Mouse (Mus musculus): Measurements from ENCODE around the gene Ak9.

The Ak9 gene

GRCm38 (mm10) chr10:41303639-41304444 is at the start of gene Ak9:
TSS of gene Ak9 (plus strand) at chr10:41303980.
- DNase-seq (ENCODE audit: extremely low spot score), result peak; percentile 84

GRCm38 (mm10) chr10:41260243-41261006 is 43.4 kb upstream of the Ak9 start:
- DNase-seq (ENCODE audit: extremely low spot score), result no peak

- DNase-seq (ENCODE audit: extremely low spot score), result no peak
Measured at GRCm38 (mm10) chr10:41261218-41261617, 42.6 kb upstream of the Ak9 start.

- DNase-seq (ENCODE audit: extremely low spot score), result no peak
Measured at GRCm38 (mm10) chr10:41261889-41262288, 41.9 kb upstream of the Ak9 start.

GRCm38 (mm10) chr10:41271860-41272259 is 31.9 kb upstream of the Ak9 start:
- DNase-seq (ENCODE audit: extremely low spot score), result no peak

GRCm38 (mm10) chr10:41274871-41275270 is 28.9 kb upstream of the Ak9 start:
- DNase-seq (ENCODE audit: extremely low spot score), result no peak

- DNase-seq (ENCODE audit: extremely low spot score), result no peak
Measured at GRCm38 (mm10) chr10:41278808-41279207, 25.0 kb upstream of the Ak9 start.

- no peak for DNase-seq (ENCODE audit: extremely low spot score)
Measured at GRCm38 (mm10) chr10:41280177-41280576, 23.6 kb upstream of the Ak9 start.

- DNase-seq (ENCODE audit: extremely low spot score), result no peak
Measured at GRCm38 (mm10) chr10:41280796-41281195, 23.0 kb upstream of the Ak9 start.

GRCm38 (mm10) chr10:41282086-41282485 is 21.7 kb upstream of the Ak9 start:
- no peak for DNase-seq (ENCODE audit: extremely low spot score)

GRCm38 (mm10) chr10:41287618-41288017 is 16.2 kb upstream of the Ak9 start:
- no peak for DNase-seq (ENCODE audit: extremely low spot score)

- DNase-seq (ENCODE audit: extremely low spot score), result no peak
Measured at GRCm38 (mm10) chr10:41288074-41288473, 15.7 kb upstream of the Ak9 start.

- DNase-seq (ENCODE audit: extremely low spot score), result peak; percentile 87
Measured at GRCm38 (mm10) chr10:41288771-41289415, 14.9 kb upstream of the Ak9 start.

GRCm38 (mm10) chr10:41291021-41291420 is 12.8 kb upstream of the Ak9 start:
- no peak for DNase-seq (ENCODE audit: extremely low spot score)

GRCm38 (mm10) chr10:41293019-41293418 is 10.8 kb upstream of the Ak9 start:
- peak; percentile 66 for DNase-seq (ENCODE audit: extremely low spot score)

- DNase-seq (ENCODE audit: extremely low spot score), result no peak
Measured at GRCm38 (mm10) chr10:41294734-41295133, 9.0 kb upstream of the Ak9 start.

- DNase-seq (ENCODE audit: extremely low spot score), result no peak
Measured at GRCm38 (mm10) chr10:41295145-41295544, 8.6 kb upstream of the Ak9 start.

GRCm38 (mm10) chr10:41300161-41300560 is 3.6 kb upstream of the Ak9 start:
- DNase-seq (ENCODE audit: extremely low spot score), result no peak

GRCm38 (mm10) chr10:41302689-41303431 is 920 bp upstream of the Ak9 start, which contains the start of gene Fig4:
TSS of gene Fig4 (minus strand) at chr10:41303260.
- DNase-seq (ENCODE audit: extremely low spot score), result peak; percentile 85

- DNase-seq (ENCODE audit: extremely low spot score), result no peak
Measured at GRCm38 (mm10) chr10:41304961-41305455, 1.2 kb downstream of the Ak9 start.

- no peak for DNase-seq (ENCODE audit: extremely low spot score)
Measured at GRCm38 (mm10) chr10:41308205-41308604, 4.4 kb downstream of the Ak9 start.

All from embryo, embryonic 9.5 days (tissue).